In the genomic region with DNA sequence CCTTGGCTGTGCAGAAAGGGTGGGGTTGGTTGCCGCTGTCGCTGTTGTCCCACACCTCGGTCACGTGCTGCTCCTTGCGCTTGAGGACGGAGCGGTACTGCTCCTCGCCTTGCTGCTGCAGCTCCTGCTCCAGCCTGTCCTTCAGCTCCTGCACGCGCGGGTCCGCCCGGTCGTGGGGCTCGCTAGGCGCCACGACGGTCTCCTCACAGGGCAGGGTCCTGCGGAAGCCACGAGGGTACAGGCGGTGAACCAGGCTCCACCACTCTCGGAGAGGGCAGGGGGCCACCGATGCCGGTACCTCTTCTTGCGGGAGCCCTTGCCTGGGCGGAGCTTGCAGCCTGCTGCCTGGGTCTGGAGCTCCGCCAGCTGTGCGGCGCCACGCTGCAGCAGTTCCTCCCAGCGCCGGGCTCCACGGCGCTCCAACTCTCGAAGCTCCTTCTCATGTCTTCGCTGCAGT, we compare ENCODE assay signal across 8 mouse cellular contexts. TPM values are rescaled to one million over a fixed set of nuclear protein-coding genes. Genes with fewer than 3 reads are reported as not detected.
DNase-seq lines count a peak whose midpoint lies in the region; ATAC-seq lines count a peak whose summit lies in the region.

No protein-coding gene starts in this region.

- H3K4me1 ChIP-seq in heart, embryonic 15.5 days (replicated peaks) = peaks cover 64% of the 10 kb centered on the region
- H3K4me1 ChIP-seq in limb, embryonic 11.5 days (ENCODE audit: control insufficient read depth, insufficient read depth, low read length) = peaks cover 19% of the 10 kb centered on the region
- H3K4me1 ChIP-seq in midbrain, embryonic 13.5 days (replicated peaks) = peaks cover 33% of the 10 kb centered on the region

- under 1% methylated on average over 36 of the region's 36 CpGs for WGBS in heart, embryonic 15.5 days
- WGBS in limb, embryonic 11.5 days = under 1% methylated on average over 36 of the region's 36 CpGs
- under 1% methylated on average over 36 of the region's 36 CpGs for WGBS in midbrain, embryonic 13.5 days

- H3K36me3 ChIP-seq in heart, embryonic 15.5 days = no peaks in the 10 kb centered on the region
- no peaks in the 10 kb centered on the region for H3K36me3 ChIP-seq in limb, embryonic 11.5 days (ENCODE audit: control insufficient read depth, insufficient read depth, low read length)
- H3K36me3 ChIP-seq in midbrain, embryonic 13.5 days = no peaks in the 10 kb centered on the region

- H3K4me2 ChIP-seq in heart, embryonic 15.5 days = peak overlapping the region; percentile 89
- peak overlapping the region; percentile 79 for H3K4me2 ChIP-seq in limb, embryonic 11.5 days (ENCODE audit: low read depth, severe bottlenecking)
- H3K4me2 ChIP-seq in midbrain, embryonic 13.5 days (replicated peaks) = peak overlapping the region; percentile 82

- H3K9ac ChIP-seq in heart, embryonic 15.5 days = peak overlapping the region; percentile 54
- 0 out of 2 replicates have a peak overlapping the region, but pooled peaks have one; percentile 32 for H3K9ac ChIP-seq in limb, embryonic 11.5 days (ENCODE audit: low read length)
- peak overlapping the region; percentile 60 for H3K9ac ChIP-seq in midbrain, embryonic 13.5 days (replicated peaks)

- peak; percentile 40 for ATAC-seq in common myeloid progenitor, adult 5-6 weeks (replicated peaks; ENCODE audit: low read depth, poor library complexity, severe bottlenecking)
- ATAC-seq in heart, embryonic 15.5 days (replicated peaks; ENCODE audit: insufficient number of reproducible peaks, insufficient read depth, low FRiP score, low read depth) = 0 out of 2 replicates have a peak, but pooled peaks have one; percentile 24
- peak; percentile 55 for ATAC-seq in limb, embryonic 11.5 days (ENCODE audit: insufficient number of reproducible peaks, low FRiP score, low TSS enrichment, low read depth)
- ATAC-seq in midbrain, embryonic 13.5 days = peak; percentile 79

- H3K9me3 ChIP-seq in heart, embryonic 15.5 days (replicated peaks) = no peaks in the 10 kb centered on the region
- no peaks in the 10 kb centered on the region for H3K9me3 ChIP-seq in limb, embryonic 11.5 days (ENCODE audit: control insufficient read depth, low read length)
- H3K9me3 ChIP-seq in midbrain, embryonic 13.5 days = no peaks in the 10 kb centered on the region

- H3K27me3 ChIP-seq in heart, embryonic 15.5 days = peaks cover 48% of the 10 kb centered on the region
- H3K27me3 ChIP-seq in limb, embryonic 11.5 days (ENCODE audit: control insufficient read depth, insufficient read depth, low read length) = peaks cover 63% of the 10 kb centered on the region
- H3K27me3 ChIP-seq in midbrain, embryonic 13.5 days = peaks cover 75% of the 10 kb centered on the region

- no peak overlapping the region for H3K27ac ChIP-seq in heart, embryonic 15.5 days
- H3K27ac ChIP-seq in limb, embryonic 11.5 days (replicated peaks; ENCODE audit: low read depth, low read length) = no peak overlapping the region
- H3K27ac ChIP-seq in midbrain, embryonic 13.5 days = no peak overlapping the region

- peak overlapping the region; percentile 47 for H3K4me3 ChIP-seq in heart, embryonic 15.5 days
- H3K4me3 ChIP-seq in limb, embryonic 11.5 days (ENCODE audit: low read depth, low read length) = peak overlapping the region; percentile 27
- peak overlapping the region; percentile 46 for H3K4me3 ChIP-seq in midbrain, embryonic 13.5 days (replicated peaks)

- DNase-seq in left cerebral cortex, postnatal 14 days (ENCODE audit: low spot score in 2 of 2) = peak; percentile 67 to 68
- DNase-seq in left cerebral cortex, adult 8-10 months (ENCODE audit: low spot score in 2 of 2) = no peak
- DNase-seq in limb, embryonic 11.5 days (ENCODE audit: low spot score) = peak; percentile 69
- peak; percentile 50 for DNase-seq in thymus, postnatal 14 days
- DNase-seq in spleen, postnatal 36 days (ENCODE audit: low spot score in 2 of 2) = no peak

- intact Hi-C loops in left cerebral cortex, postnatal 14 days (cut with DNase I) = no loop called here

RNA-seq across cellular contexts. Expression of a gene that starts 7.3 kb away (rescaled TPM):
- total RNA-seq in left cerebral cortex, postnatal 14 days (2021) = 10 to 100 TPM; 15.7 to 17.3 TPM
- 10 to 100 TPM; 36.4 to 40.9 (median 38.5) TPM for total RNA-seq in left cerebral cortex, adult 8-10 months (2022)
- total RNA-seq in common myeloid progenitor, adult 5-6 weeks (2017) = 0.09 and 0.19 TPM in 2 replicates
- polyA plus RNA-seq in heart, embryonic 15.5 days (2015; fragmentation: Nextera tagmentation; extraction: Ambion mirVana) = 2.7 and 3.6 TPM in 2 replicates
- polyA plus RNA-seq in limb, embryonic 11.5 days (2014; fragmentation: Nextera tagmentation; extraction: Ambion mirVana) = not detected in 2 replicates
- 0.04 TPM in 1 of 2 replicates, not detected in the other for polyA plus RNA-seq in midbrain, embryonic 13.5 days (2015; fragmentation: Nextera tagmentation; extraction: Ambion mirVana)

RNA-seq across cellular contexts. Expression of a gene that starts 17.2 kb away (rescaled TPM):
- 1 to 10 TPM; 2.4 to 2.8 TPM for total RNA-seq in left cerebral cortex, postnatal 14 days (2021)
- 1 to 10 TPM; 2.9 to 5.7 (median 4.3) TPM for total RNA-seq in left cerebral cortex, adult 8-10 months (2022)
- total RNA-seq in common myeloid progenitor, adult 5-6 weeks (2017) = 34.5 and 42.0 TPM in 2 replicates
- polyA plus RNA-seq in heart, embryonic 15.5 days (2015; fragmentation: Nextera tagmentation; extraction: Ambion mirVana) = 3.2 and 3.8 TPM in 2 replicates
- 0.48 and 0.57 TPM in 2 replicates for polyA plus RNA-seq in limb, embryonic 11.5 days (2014; fragmentation: Nextera tagmentation; extraction: Ambion mirVana)
- polyA plus RNA-seq in midbrain, embryonic 13.5 days (2015; fragmentation: Nextera tagmentation; extraction: Ambion mirVana) = 0.11 and 0.13 TPM in 2 replicates

RNA-seq across cellular contexts. Expression of a gene that starts 34.5 kb away (rescaled TPM):
- 10 to 100 TPM; 30.8 to 33.4 TPM for total RNA-seq in left cerebral cortex, postnatal 14 days (2021)
- 10 to 100 TPM; 45.3 to 49.6 (median 47.4) TPM for total RNA-seq in left cerebral cortex, adult 8-10 months (2022)
- 19.8 and 20.5 TPM in 2 replicates for total RNA-seq in common myeloid progenitor, adult 5-6 weeks (2017)
- polyA plus RNA-seq in heart, embryonic 15.5 days (2015; fragmentation: Nextera tagmentation; extraction: Ambion mirVana) = 42.1 and 44.7 TPM in 2 replicates
- polyA plus RNA-seq in limb, embryonic 11.5 days (2014; fragmentation: Nextera tagmentation; extraction: Ambion mirVana) = 26.9 and 28.2 TPM in 2 replicates
- 24.6 and 25.8 TPM in 2 replicates for polyA plus RNA-seq in midbrain, embryonic 13.5 days (2015; fragmentation: Nextera tagmentation; extraction: Ambion mirVana)

RNA-seq across cellular contexts. Expression of a gene that starts 48.0 kb away (rescaled TPM):
- 100 to 1,000 TPM; 117 to 122 TPM for total RNA-seq in left cerebral cortex, postnatal 14 days (2021)
- 10 to 100 TPM; 68.1 to 87.8 (median 77.2) TPM for total RNA-seq in left cerebral cortex, adult 8-10 months (2022)
- total RNA-seq in common myeloid progenitor, adult 5-6 weeks (2017) = 1.1 and 1.7 TPM in 2 replicates
- polyA plus RNA-seq in heart, embryonic 15.5 days (2015; fragmentation: Nextera tagmentation; extraction: Ambion mirVana) = 10.1 and 11.0 TPM in 2 replicates
- 0.33 and 0.50 TPM in 2 replicates for polyA plus RNA-seq in limb, embryonic 11.5 days (2014; fragmentation: Nextera tagmentation; extraction: Ambion mirVana)
- 20.1 and 21.1 TPM in 2 replicates for polyA plus RNA-seq in midbrain, embryonic 13.5 days (2015; fragmentation: Nextera tagmentation; extraction: Ambion mirVana)

RNA-seq across cellular contexts. Expression of a gene that starts 51.4 kb away (rescaled TPM):
- total RNA-seq in left cerebral cortex, postnatal 14 days (2021) = 1 to 10 TPM; 3.1 to 3.3 TPM
- 1 to 10 TPM; 4.2 to 6.3 (median 5.7) TPM for total RNA-seq in left cerebral cortex, adult 8-10 months (2022)
- 0.24 and 0.96 TPM in 2 replicates for total RNA-seq in common myeloid progenitor, adult 5-6 weeks (2017)
- 2.4 and 3.0 TPM in 2 replicates for polyA plus RNA-seq in heart, embryonic 15.5 days (2015; fragmentation: Nextera tagmentation; extraction: Ambion mirVana)
- 0.04 and 0.26 TPM in 2 replicates for polyA plus RNA-seq in limb, embryonic 11.5 days (2014; fragmentation: Nextera tagmentation; extraction: Ambion mirVana)
- polyA plus RNA-seq in midbrain, embryonic 13.5 days (2015; fragmentation: Nextera tagmentation; extraction: Ambion mirVana) = 1.7 and 2.1 TPM in 2 replicates

Comparison
In these comparisons a context has a peak if more than half of its experiments do, and no peak if none do; other contexts are left out.
1. DNase-seq: peak in left cerebral cortex, postnatal 14 days (2 of 2), limb, embryonic 11.5 days (single experiment) and thymus, postnatal 14 days (single experiment); none in left cerebral cortex, adult 8-10 months (0 of 2) and spleen, postnatal 36 days (0 of 2).
2. ATAC-seq: peak in every context shown above with its lines; median percentile 79 in midbrain, embryonic 13.5 days; 55 in limb, embryonic 11.5 days; 40 in common myeloid progenitor, adult 5-6 weeks; 24 in heart, embryonic 15.5 days.
3. RNA of a gene that starts 7.3 kb away (total RNA-seq): 36.4 to 40.9 TPM in left cerebral cortex, adult 8-10 months and 15.7 to 17.3 TPM in left cerebral cortex, postnatal 14 days; 0.09 to 0.19 TPM in common myeloid progenitor, adult 5-6 weeks; every median in the first group is over 10 times any median in the second.
4. Peak in every context shown above with its lines, with median percentiles within 50 percentile points of each other: H3K4me2 ChIP-seq, H3K4me3 ChIP-seq and H3K9ac ChIP-seq.